Mouse (Mus musculus) ES-Bruce4 (cell line): Measurements from ENCODE around the gene Clcn6. TPM values are rescaled to one million over a fixed set of nuclear protein-coding genes. Genes with fewer than 3 reads are reported as not detected.
A peak's percentile ranks its signal among the peaks of the same experiment; 100 is the strongest.

Experiments used
- H3K27ac ChIP-seq: 2 replicates; pipeline ENCODE4 v1.5.1; 2012; ENCODE audit warnings: low read length, inconsistent platforms; ENCODE audit not compliant: insufficient read depth
- H3K27me3 ChIP-seq: 2 replicates; pipeline ENCODE4 v1.6.1; 2012; ENCODE audit warnings: mild to moderate bottlenecking, low read length, inconsistent platforms; ENCODE audit not compliant: control insufficient read depth, poor library complexity, insufficient read depth, severe bottlenecking
- H3K36me3 ChIP-seq: 2 replicates; pipeline ENCODE4 v1.6.1; 2012; ENCODE audit warnings: inconsistent platforms, mild to moderate bottlenecking, low read length, moderate library complexity; ENCODE audit not compliant: control insufficient read depth, poor library complexity, insufficient read depth, severe bottlenecking
- H3K4me1 ChIP-seq: one replicate; pipeline ENCODE4 v1.8.1; 2011; ENCODE audit warnings: low read length; ENCODE audit not compliant: control insufficient read depth, insufficient read depth
- H3K4me3 ChIP-seq: 2 replicates; pipeline ENCODE4 v1.5.1; 2011; ENCODE audit warnings: low read depth, mild to moderate bottlenecking, low read length
- H3K9ac ChIP-seq: 2 replicates; pipeline ENCODE4 v1.6.1; 2012; ENCODE audit warnings: low read depth, mild to moderate bottlenecking, inconsistent platforms; ENCODE audit not compliant: poor library complexity, severe bottlenecking
- H3K9me3 ChIP-seq: replicated peaks from 2 replicates; pipeline ENCODE4 v1.6.1; 2012; ENCODE audit warnings: mild to moderate bottlenecking, low read length, inconsistent platforms; ENCODE audit not compliant: control insufficient read depth, poor library complexity, insufficient read depth, severe bottlenecking
- CTCF ChIP-seq: IDR thresholded peaks from one replicate; pipeline ENCODE4 v1.8.1; 2011; ENCODE audit warnings: low read depth, low read length
- EP300 ChIP-seq: IDR thresholded peaks from 2 replicates; pipeline ENCODE4 v1.6.1; 2011; ENCODE audit warnings: low read depth, low read length; ENCODE audit not compliant: insufficient read depth
- POLR2A ChIP-seq: IDR thresholded peaks from one replicate; pipeline ENCODE4 v1.8.1; 2011; ENCODE audit warnings: low read length; ENCODE audit not compliant: insufficient read depth
- polyA plus RNA-seq: library from polyadenylated mRNA; stranded (reverse); fragments of >200 nt; gene quantifications from 2 replicates; pipeline ENCODE4 v1.2.4, GENCODE M21; 2011; ENCODE audit warnings: low read depth; ENCODE audit not compliant: missing spikeins, insufficient read depth, insufficient read length

Clcn6 gene
- polyA plus RNA-seq, 1 experiment = 16.7 TPM

- H3K36me3 ChIP-seq = peaks cover 34% of the 10 kb centered on the region
- H3K27me3 ChIP-seq = no peaks in the 10 kb centered on the region
- no peaks in the 10 kb centered on the region for H3K9me3 ChIP-seq
- TF ChIP-seq EP300 (peak; percentile 93), POLR2A (no peak)
- H3K4me3 ChIP-seq = peak overlapping the region; percentile 31
- H3K9ac ChIP-seq = peak overlapping the region; percentile 87
- H3K4me1 ChIP-seq = no peaks in the 10 kb centered on the region
- H3K27ac ChIP-seq = peak overlapping the region; percentile 96
Measured at GRCm38 (mm10) chr4:148084261-148084714, 45.7 kb upstream of the Clcn6 start.

GRCm38 (mm10) chr4:148083176-148083899 lies 44.7 kb upstream of the Clcn6 start:
- Histone ChIP-seq H3K9me3 (no peaks in the 10 kb centered on the region), H3K4me1 (no peaks in the 10 kb centered on the region), H3K27me3 (no peaks in the 10 kb centered on the region), H3K4me3 (peak overlapping the region; percentile 31), H3K36me3 (peaks cover 34% of the 10 kb centered on the region), H3K27ac (peak overlapping the region; percentile 95), H3K9ac (peak overlapping the region; percentile 49)
- no peak for TF ChIP-seq EP300
- no peak for TF ChIP-seq POLR2A
- no peak for TF ChIP-seq CTCF

GRCm38 (mm10) chr4:148082257-148083044 lies 43.8 kb upstream of the Clcn6 start:
- H3K4me3 ChIP-seq = peak overlapping the region; percentile 31
- peaks cover 34% of the 10 kb centered on the region for H3K36me3 ChIP-seq
- no peaks in the 10 kb centered on the region for H3K9me3 ChIP-seq
- H3K27ac ChIP-seq = peak overlapping the region; percentile 95
- TF ChIP-seq CTCF = peak; percentile 52
- TF ChIP-seq POLR2A = no peak
- 0 out of 2 replicates have a peak, but pooled peaks have one; percentile 25 for TF ChIP-seq EP300
- H3K4me1 ChIP-seq = peaks cover 2% of the 10 kb centered on the region
- H3K9ac ChIP-seq = peak overlapping the region; percentile 49
- no peaks in the 10 kb centered on the region for H3K27me3 ChIP-seq

- Histone ChIP-seq H3K27me3 (no peaks in the 10 kb centered on the region), H3K4me1 (peaks cover 2% of the 10 kb centered on the region), H3K9ac (no peak overlapping the region), H3K27ac (no peak overlapping the region), H3K4me3 (no peak overlapping the region), H3K36me3 (peaks cover 34% of the 10 kb centered on the region), H3K9me3 (no peaks in the 10 kb centered on the region)
- TF ChIP-seq EP300 (no peak), CTCF (no peak), POLR2A (no peak)
Measured at GRCm38 (mm10) chr4:148081201-148081600, 42.6 kb upstream of the Clcn6 start.

- no peak overlapping the region for H3K27ac ChIP-seq
- TF ChIP-seq POLR2A (no peak), CTCF (no peak), EP300 (no peak)
- H3K4me1 ChIP-seq = peaks cover 2% of the 10 kb centered on the region
- no peak overlapping the region for H3K4me3 ChIP-seq
- no peaks in the 10 kb centered on the region for H3K27me3 ChIP-seq
- no peaks in the 10 kb centered on the region for H3K9me3 ChIP-seq
- H3K36me3 ChIP-seq = peaks cover 34% of the 10 kb centered on the region
- H3K9ac ChIP-seq = no peak overlapping the region
Measured at GRCm38 (mm10) chr4:148080597-148080973, 42.0 kb upstream of the Clcn6 start.
